Mouse (Mus musculus): ENCODE results near the gene Washc3. TPM values are rescaled to one million over a fixed set of nuclear protein-coding genes. Genes with fewer than 3 reads are reported as not detected.

Gene Washc3
- 43.3 and 45.8 TPM in 2 replicates for polyA plus RNA-seq (2016; fragmentation: Nextera tagmentation; extraction: Ambion mirVana)

DNA sequence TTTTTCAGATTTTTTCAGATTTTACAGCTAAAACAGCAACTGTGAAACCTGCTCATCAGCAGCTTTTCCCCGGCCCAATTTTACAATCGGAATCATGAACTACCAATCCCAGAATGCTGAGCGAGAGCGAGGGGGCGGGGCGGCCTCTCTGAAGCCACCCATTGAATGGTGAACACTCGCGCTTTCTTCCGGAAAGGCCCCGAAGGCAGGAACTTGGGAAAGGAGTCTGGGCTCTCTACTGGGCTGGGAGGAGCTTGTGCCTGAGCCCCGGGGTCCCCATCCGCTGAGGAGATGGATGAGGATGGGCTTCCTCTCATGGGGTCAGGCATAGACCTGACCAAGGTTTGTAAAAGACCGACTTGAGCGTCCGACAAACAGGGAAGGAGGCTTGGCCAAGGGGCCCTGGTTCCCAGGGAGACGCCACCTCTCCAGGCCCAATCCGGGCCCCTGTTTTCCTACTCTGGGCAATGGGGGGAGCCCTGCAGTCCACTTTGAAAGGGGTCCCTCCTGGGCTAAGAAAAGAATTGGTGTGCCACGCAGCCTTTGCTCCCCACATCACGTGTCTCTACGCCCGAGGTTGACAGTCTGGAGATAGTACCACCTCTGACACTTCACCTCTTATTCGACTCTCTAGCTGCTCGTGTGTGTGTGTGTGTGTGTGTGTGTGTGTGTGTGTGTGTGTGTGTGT lies at the start of gene Washc3:
Washc3 (plus strand) TSS at position 143 of the 688 bp plus-strand sequence.
- Histone ChIP-seq H3K36me3 (0 out of 2 replicates have a peak, but pooled peaks cover 6% of the 10 kb centered on the region), H3K9me3 (replicated peaks) (no peaks in the 10 kb centered on the region), H3K27me3 (no peaks in the 10 kb centered on the region), H3K9ac (peak within 1 kb of the TSS; percentile 81), H3K27ac (peak within 1 kb of the TSS; percentile 85), H3K4me1 (peaks cover 5% of the 10 kb centered on the region), H3K4me2 (replicated peaks) (peak within 1 kb of the TSS; percentile 69), H3K4me3 (peak within 1 kb of the TSS; percentile 60)
- WGBS = 2% methylated on average over 23 of the region's 23 CpGs
- peak; percentile 99 for ATAC-seq (ENCODE audit: low FRiP score)

DNA sequence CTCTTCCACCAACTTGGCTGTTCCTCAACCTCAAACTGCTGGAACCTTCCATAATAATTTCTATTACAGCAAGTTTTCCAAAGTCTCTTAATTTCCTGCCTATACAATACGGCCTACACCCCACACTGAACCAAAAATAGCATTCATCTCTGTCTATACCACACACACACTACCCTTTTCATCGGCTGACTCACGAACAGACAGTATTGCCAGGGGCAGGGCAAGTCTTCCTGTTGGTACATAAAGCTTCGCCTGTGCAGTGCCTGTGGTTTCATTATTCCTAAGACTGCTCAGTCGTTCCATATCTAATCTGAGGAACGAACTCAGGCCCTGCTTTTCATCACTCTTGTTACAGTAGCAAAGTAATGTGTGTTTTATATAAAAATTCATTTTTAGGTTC lies 49.2 kb upstream of the Washc3 start:
- H3K27ac ChIP-seq = no peak overlapping the region
- ATAC-seq (ENCODE audit: low FRiP score) = no peak
- H3K4me1 ChIP-seq = peaks cover 6% of the 10 kb centered on the region; the same call in 1 of the 2 replicates
- 88% methylated on average over 6 of the region's 6 CpGs for WGBS
- peaks cover 34% of the 10 kb centered on the region for H3K36me3 ChIP-seq
- no peak overlapping the region for H3K4me2 ChIP-seq (replicated peaks)
- no peak overlapping the region for H3K9ac ChIP-seq
- H3K4me3 ChIP-seq = no peak overlapping the region
- H3K27me3 ChIP-seq = no peaks in the 10 kb centered on the region
- no peaks in the 10 kb centered on the region for H3K9me3 ChIP-seq (replicated peaks)

DNA sequence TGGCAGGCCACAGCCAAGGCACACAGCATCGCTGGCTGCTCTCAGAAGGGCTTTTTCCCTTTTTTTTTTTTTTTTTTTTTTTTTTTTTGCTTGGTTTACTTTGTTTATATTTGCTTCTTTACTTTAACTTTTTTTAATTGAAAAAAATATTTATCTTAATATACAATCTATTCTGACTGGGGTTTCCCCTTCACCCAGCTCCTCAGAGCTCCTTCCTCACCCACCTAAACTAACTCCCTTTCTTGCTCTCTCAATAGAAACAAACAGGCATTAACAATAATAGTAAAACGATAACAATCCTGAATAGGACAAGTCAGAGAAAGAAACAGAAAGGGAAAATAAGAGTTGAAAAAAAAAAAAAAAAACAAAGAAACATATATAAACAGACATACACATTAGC lies 38.8 kb upstream of the Washc3 start:
- 97% methylated on average over 2 of the region's 2 CpGs for WGBS
- H3K9ac ChIP-seq = no peak overlapping the region

DNA sequence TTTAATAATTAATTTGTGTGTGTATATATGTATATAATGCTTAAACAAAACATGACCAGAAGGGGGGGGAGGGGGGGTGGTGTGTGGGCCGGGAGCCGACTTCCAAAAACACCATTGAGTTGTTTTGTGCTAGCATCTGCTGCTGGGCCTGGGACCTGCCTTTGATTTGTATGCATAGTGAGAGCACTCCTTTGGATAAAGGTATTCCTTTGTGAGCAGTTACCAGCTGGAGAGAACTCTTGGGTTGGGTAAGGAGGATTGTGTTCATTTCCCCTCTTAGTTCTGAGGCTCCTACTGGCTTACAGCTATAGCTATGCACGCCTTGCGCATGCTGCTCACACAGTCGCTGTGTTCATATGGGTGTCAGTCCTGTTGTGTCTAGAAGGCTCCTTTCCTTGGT lies 38.2 kb upstream of the Washc3 start:
- Histone ChIP-seq H3K9me3 (replicated peaks) (no peaks in the 10 kb centered on the region), H3K4me3 (no peak overlapping the region), H3K9ac (no peak overlapping the region), H3K4me2 (replicated peaks) (no peak overlapping the region), H3K27ac (no peak overlapping the region), H3K4me1 (no peaks in the 10 kb centered on the region), H3K27me3 (no peaks in the 10 kb centered on the region), H3K36me3 (peaks cover 39% of the 10 kb centered on the region)
- WGBS = 89% methylated on average over 5 of the region's 5 CpGs
- no peak for ATAC-seq (ENCODE audit: low FRiP score)

More for the DNA sequence above, 38.8 kb upstream of the Washc3 start:
- H3K27me3 ChIP-seq = no peaks in the 10 kb centered on the region
- no peak overlapping the region for H3K4me2 ChIP-seq (replicated peaks)
- H3K4me1 ChIP-seq = no peaks in the 10 kb centered on the region
- no peaks in the 10 kb centered on the region for H3K9me3 ChIP-seq (replicated peaks)
- H3K27ac ChIP-seq = no peak overlapping the region
- peaks cover 39% of the 10 kb centered on the region for H3K36me3 ChIP-seq
- no peak overlapping the region for H3K4me3 ChIP-seq
- ATAC-seq (ENCODE audit: low FRiP score) = no peak

DNA sequence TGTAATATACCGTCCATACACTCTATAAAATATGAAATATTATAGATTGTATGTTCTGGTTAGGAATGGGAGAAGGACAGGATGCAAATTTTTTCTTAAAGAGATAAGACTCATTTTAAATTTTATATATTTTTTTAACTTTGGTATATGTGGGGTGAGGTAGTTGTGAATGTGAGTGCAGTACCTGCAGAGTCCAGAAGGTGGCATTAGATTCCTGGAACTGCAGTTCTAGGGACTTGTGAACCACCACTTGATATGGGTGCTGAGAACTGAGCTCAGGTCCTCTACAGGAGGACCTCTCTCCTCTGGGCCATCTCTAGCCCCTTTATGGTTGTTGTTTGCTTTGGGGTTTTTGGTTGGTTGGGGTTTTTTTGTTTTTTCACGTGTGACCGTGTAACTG lies 34.7 kb upstream of the Washc3 start:
- H3K27me3 ChIP-seq = no peaks in the 10 kb centered on the region
- peaks cover 23% of the 10 kb centered on the region for H3K36me3 ChIP-seq
- no peak overlapping the region for H3K9ac ChIP-seq
- no peak for ATAC-seq (ENCODE audit: low FRiP score)
- no peak overlapping the region for H3K27ac ChIP-seq
- no peak overlapping the region for H3K4me3 ChIP-seq
- H3K4me2 ChIP-seq (replicated peaks) = no peak overlapping the region
- 95% methylated on average over 3 of the region's 3 CpGs for WGBS
- H3K9me3 ChIP-seq (replicated peaks) = no peaks in the 10 kb centered on the region
- no peaks in the 10 kb centered on the region for H3K4me1 ChIP-seq

DNA sequence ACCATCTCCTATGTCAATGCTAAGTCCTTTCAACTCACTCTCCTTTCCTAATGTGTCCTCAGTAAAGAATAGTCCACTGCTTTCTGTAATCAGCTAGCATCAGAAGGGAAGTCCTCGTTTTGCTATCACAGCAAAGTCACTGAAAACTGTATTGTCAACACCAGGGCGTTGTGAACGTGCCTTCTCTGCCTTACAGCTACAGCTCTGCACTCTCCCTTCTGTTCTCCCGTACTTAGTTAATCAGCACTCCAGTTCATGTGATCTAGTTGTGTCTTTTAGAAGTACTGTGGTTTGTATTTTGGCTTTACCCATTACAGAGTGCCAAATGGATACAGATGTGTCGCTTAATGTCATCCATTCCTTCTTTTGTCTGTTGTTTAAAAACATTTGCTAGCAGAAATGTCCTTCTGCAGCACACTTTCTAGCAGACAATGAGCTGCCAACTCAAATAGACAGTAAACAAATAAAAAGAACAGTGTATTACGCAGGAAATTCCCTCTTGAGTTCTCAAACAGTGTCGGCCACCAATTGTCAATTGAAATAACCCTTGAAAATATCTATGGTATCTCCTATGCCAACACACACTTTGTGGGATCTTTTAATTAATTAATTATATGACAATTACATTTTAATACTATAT lies 33.3 kb upstream of the Washc3 start:
- 87% methylated on average over 7 of the region's 7 CpGs for WGBS
- Histone ChIP-seq H3K4me3 (no peak overlapping the region), H3K9me3 (replicated peaks) (no peaks in the 10 kb centered on the region), H3K36me3 (peaks cover 20% of the 10 kb centered on the region), H3K27me3 (no peaks in the 10 kb centered on the region), H3K9ac (no peak overlapping the region), H3K4me2 (replicated peaks) (no peak overlapping the region), H3K4me1 (no peaks in the 10 kb centered on the region), H3K27ac (no peak overlapping the region)
- no peak for ATAC-seq (ENCODE audit: low FRiP score)

GRCm38 (mm10) chr10:88200541-88200940 lies 352 bp upstream of the Washc3 start:
- H3K27ac ChIP-seq = no peak overlapping the region
- ATAC-seq (ENCODE audit: low FRiP score) = peak; percentile 67
- 19% methylated on average over 4 of the region's 4 CpGs for WGBS
- 0 out of 2 replicates have a peak, but pooled peaks cover 6% of the 10 kb centered on the region for H3K36me3 ChIP-seq
- peak overlapping the region; percentile 81 for H3K9ac ChIP-seq
- H3K27me3 ChIP-seq = no peaks in the 10 kb centered on the region
- H3K9me3 ChIP-seq (replicated peaks) = no peaks in the 10 kb centered on the region
- peaks cover 5% of the 10 kb centered on the region for H3K4me1 ChIP-seq
- H3K4me2 ChIP-seq (replicated peaks) = peak overlapping the region; percentile 69
- peak overlapping the region; percentile 60 for H3K4me3 ChIP-seq

DNA sequence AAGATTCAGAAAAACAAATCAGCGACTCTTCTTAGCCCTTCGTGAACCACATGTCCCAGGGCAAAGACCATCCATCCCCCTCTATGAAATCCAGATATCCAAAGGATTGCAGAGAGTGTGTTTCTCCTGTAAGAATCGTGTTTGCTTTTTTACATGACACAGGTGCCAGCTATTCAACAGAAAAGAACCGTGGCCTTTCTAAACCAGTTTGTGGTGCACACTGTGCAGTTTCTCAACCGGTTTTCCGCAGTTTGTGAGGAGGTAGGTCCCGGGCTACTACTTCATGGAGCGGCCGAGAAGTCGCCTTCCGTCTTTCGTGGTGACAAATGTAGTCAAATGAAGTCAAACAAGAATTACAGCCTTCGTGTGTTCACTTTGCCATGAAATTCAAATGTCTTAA lies 757 bp downstream of the Washc3 start:
- Histone ChIP-seq H3K9ac (peak overlapping the region; percentile 81), H3K4me2 (replicated peaks) (peak overlapping the region; percentile 69), H3K4me1 (peaks cover 5% of the 10 kb centered on the region), H3K27ac (peak overlapping the region; percentile 85), H3K27me3 (no peaks in the 10 kb centered on the region), H3K4me3 (peak overlapping the region; percentile 60), H3K36me3 (0 out of 2 replicates have a peak, but pooled peaks cover 6% of the 10 kb centered on the region), H3K9me3 (replicated peaks) (no peaks in the 10 kb centered on the region)
- 79% methylated on average over 13 of the region's 13 CpGs for WGBS
- ATAC-seq (ENCODE audit: low FRiP score) = no peak

DNA sequence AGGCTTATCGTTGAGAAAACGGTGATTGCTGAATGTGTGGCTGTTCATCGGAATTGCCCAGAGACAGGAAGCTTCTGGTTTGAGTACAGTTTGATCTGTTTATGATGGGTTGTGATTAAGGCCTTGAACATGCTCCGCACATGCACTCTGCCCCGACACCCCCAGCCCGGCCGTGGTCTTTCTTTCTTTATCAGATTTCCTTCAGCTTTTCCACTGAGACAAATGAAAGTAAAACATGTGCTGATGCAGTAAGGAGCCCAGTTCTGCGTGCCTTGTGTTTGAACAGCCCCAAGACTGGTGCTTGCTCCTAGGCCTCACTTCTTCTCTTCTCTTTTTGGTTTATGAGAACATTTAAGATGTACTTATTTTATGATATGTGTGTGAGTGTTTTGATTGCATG lies 1.7 kb downstream of the Washc3 start:
- Histone ChIP-seq H3K4me3 (no peak overlapping the region), H3K27me3 (no peaks in the 10 kb centered on the region), H3K36me3 (0 out of 2 replicates have a peak, but pooled peaks cover 6% of the 10 kb centered on the region), H3K4me1 (peaks cover 5% of the 10 kb centered on the region), H3K27ac (no peak overlapping the region), H3K9ac (0 out of 2 replicates have a peak overlapping the region, but pooled peaks have one; percentile 1), H3K4me2 (replicated peaks) (no peak overlapping the region), H3K9me3 (replicated peaks) (no peaks in the 10 kb centered on the region)
- no peak for ATAC-seq (ENCODE audit: low FRiP score)
- 96% methylated on average over 8 of the region's 8 CpGs for WGBS

DNA sequence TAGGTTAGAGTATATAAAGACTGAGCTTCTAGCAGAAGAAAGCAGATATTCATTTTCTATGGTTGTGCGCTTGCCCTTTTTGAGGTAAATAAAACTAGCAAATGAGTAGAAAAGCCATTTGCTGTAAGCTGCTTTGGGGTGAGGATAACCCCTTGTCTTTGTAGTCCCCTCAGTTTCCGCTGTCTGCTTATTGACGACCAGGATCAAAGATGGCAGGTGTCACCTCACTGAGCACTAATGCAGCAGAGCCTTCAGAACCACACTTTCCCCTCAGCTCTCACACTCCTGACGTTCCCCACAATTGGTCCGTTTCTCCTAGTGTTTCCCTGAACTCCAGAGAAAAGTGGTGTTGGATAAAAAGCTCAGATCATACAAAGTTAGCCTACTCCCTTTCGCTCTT lies 2.3 kb downstream of the Washc3 start:
- 93% methylated on average over 6 of the region's 6 CpGs for WGBS
- no peak for ATAC-seq (ENCODE audit: low FRiP score)

DNA sequence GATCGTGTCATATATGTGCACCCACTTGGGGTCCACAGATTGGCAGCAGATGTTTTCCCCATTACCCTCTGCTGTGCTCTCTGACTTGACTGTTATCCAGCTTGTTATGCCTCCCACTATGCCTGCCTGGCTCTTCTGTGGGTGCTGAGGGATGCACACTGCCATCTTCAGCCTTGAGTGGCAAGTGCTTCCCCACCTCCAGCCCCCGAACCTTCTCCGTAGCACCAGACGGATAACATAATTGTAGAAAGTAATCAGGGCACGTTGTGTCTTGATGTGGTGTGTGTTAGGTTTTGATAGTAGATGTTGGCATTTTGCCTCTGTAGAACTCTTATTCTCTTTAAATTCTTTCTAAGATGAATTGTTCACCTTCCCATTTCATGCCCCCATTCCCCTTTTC lies 11.8 kb downstream of the Washc3 start:
- Histone ChIP-seq H3K27ac (no peak overlapping the region), H3K36me3 (peaks cover 10% of the 10 kb centered on the region; the same call in 1 of the 2 replicates), H3K9ac (no peak overlapping the region), H3K9me3 (replicated peaks) (no peaks in the 10 kb centered on the region), H3K27me3 (no peaks in the 10 kb centered on the region), H3K4me2 (replicated peaks) (no peak overlapping the region), H3K4me1 (no peaks in the 10 kb centered on the region), H3K4me3 (no peak overlapping the region)
- no peak for ATAC-seq (ENCODE audit: low FRiP score)
- 93% methylated on average over 5 of the region's 5 CpGs for WGBS

More for the DNA sequence above, 2.3 kb downstream of the Washc3 start:
- H3K9ac ChIP-seq = no peak overlapping the region
- H3K4me1 ChIP-seq = peaks cover 5% of the 10 kb centered on the region
- no peak overlapping the region for H3K4me2 ChIP-seq (replicated peaks)
- no peaks in the 10 kb centered on the region for H3K9me3 ChIP-seq (replicated peaks)
- H3K27me3 ChIP-seq = no peaks in the 10 kb centered on the region
- H3K27ac ChIP-seq = no peak overlapping the region
- no peak overlapping the region for H3K4me3 ChIP-seq
- H3K36me3 ChIP-seq = 0 out of 2 replicates have a peak, but pooled peaks cover 6% of the 10 kb centered on the region

DNA sequence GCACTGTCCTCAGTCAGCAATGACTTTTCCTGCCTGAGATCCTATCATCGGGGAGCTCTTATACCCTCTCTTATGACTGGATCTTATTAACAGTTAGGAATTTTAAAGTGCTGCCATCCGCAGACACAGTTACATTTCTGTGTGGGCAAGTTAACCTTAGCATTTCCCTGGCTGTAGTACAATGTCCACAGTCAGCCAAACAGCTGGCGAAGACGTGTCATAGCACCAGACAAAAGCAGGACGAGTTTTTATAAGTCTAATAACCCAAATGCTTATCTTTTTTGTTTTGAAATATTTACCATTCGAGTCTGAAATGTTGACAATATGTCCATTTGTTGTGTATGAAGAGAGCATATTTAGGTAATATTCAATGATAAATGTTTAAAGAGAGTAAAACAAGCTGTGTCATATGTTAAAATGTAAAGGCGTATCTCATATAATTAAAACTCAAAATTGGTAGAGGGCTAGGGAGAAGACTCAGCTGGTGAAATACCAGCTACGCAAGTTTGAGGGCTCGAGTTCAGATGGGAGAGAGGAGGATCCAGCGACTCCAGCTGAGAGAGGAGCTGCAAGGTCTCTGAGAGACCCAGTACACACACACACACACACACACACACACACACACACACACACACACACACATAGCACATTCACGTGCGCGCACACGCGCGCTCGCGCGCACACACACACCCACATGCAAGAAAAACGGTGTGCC lies 14.1 kb downstream of the Washc3 start:
- peaks cover 15% of the 10 kb centered on the region; the same call in 1 of the 2 replicates for H3K36me3 ChIP-seq
- no peak for ATAC-seq (ENCODE audit: low FRiP score)
- no peaks in the 10 kb centered on the region for H3K4me1 ChIP-seq
- H3K4me3 ChIP-seq = no peak overlapping the region
- 95% methylated on average over 19 of the region's 20 CpGs for WGBS
- no peak overlapping the region for H3K27ac ChIP-seq
- H3K9ac ChIP-seq = no peak overlapping the region
- H3K9me3 ChIP-seq (replicated peaks) = no peaks in the 10 kb centered on the region
- no peaks in the 10 kb centered on the region for H3K27me3 ChIP-seq
- no peak overlapping the region for H3K4me2 ChIP-seq (replicated peaks)
